Mouse (Mus musculus): ENCODE results near the gene Smad6. TPM values are rescaled to one million over a fixed set of nuclear protein-coding genes. Genes with fewer than 3 reads are reported as not detected.

Gene Smad6
- total and polyA plus RNA-seq, 2 experiments = 4.1 to 12.6 TPM

DNA sequence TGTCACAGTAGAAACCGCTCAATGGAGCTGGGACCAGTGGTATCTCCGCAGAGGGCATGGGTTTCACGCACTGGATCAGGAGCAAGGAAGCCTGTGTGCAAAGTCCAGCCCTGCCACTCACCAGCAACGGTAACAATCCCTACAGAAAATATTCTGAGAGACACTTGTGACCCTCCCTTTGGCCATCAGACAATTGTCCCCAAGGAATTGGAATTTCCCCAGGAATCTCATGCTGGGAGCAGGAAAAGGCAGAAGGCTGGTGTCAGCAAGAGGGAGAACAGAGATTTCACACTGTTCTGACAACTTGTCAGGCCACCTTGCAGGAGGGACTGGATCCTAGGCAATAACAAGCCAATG lies 61.1 kb downstream of the Smad6 start:
- DNase-seq (ENCODE audit: extremely low read depth, low read depth, low spot score) = no peak
- no peak overlapping the region for H3K4me3 ChIP-seq (ENCODE audit: insufficient read depth, low read depth, low read length)
- no peaks in the 10 kb centered on the region for H3K36me3 ChIP-seq (ENCODE audit: control insufficient read depth, insufficient read depth, low read length)
- H3K27me3 ChIP-seq (ENCODE audit: control insufficient read depth, insufficient read depth, low read length) = no peaks in the 10 kb centered on the region
- H3K79me2 ChIP-seq (ENCODE audit: control insufficient read depth, insufficient read depth, low read length) = peaks cover 22% of the 10 kb centered on the region; the same call in 1 of the 2 replicates
- peak overlapping the region; percentile 89 for H3K27ac ChIP-seq (replicated peaks; ENCODE audit: insufficient read depth, low read depth, low read length)
- no peak overlapping the region for H3K9ac ChIP-seq (ENCODE audit: low read depth, low read length)
- WGBS = 53% methylated on average over 4 of the region's 4 CpGs
- TF ChIP-seq CTCF (IDR thresholded peaks at IDR 0.05; ENCODE audit: low read depth, low read length) (no peak), POLR2A (IDR thresholded peaks at IDR 0.05; ENCODE audit: extremely low read depth, insufficient read depth, low read length) (no peak)
- peaks cover 10% of the 10 kb centered on the region for H3K4me1 ChIP-seq (ENCODE audit: control insufficient read depth, insufficient read depth, low read length)

DNA sequence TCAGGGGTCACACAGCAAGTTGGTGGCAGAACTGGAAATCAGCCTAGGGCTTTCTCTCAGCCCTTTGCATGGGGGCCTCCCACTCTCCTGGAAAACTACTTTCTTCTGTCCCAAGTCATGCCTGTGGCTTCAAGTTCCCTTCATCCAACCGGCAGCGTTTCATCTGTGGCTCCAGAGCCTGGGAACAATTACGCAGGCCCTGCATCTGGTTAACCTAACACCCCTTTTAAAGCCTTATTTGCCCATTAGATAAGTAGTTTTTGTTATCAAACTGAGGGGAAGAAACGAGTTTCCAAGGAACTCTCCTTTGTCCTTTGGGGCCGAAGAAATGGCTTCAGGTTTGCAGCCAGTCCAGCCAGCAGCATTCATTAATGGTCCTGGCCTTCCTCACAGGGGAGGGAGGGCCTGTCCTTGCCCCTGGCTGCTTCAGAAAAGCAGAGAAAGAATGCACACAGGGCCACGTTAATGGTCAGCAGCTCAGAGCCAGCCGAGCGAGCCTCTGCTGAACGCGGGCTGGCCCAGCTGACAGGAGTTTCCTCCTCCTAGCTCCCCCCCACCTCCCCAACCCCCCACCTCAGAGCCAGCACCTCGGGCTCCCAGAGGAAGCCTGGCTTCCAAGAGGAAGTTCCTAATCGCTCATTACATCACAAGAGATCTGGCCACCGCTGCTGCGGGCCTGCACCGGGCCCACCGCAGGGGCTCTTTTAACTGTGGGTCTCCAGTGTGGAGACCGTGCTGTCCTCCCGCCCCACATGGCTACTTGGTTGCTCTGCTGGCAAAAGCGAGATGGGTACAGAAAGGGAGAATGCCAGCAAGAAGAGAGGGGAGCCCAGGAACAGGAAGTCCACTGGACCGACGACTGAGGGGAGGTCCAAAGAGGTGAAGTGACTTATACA lies 61.7 kb downstream of the Smad6 start:
- H3K27me3 ChIP-seq (ENCODE audit: control insufficient read depth, insufficient read depth, low read length) = no peaks in the 10 kb centered on the region
- no peaks in the 10 kb centered on the region for H3K36me3 ChIP-seq (ENCODE audit: control insufficient read depth, insufficient read depth, low read length)
- H3K9ac ChIP-seq (ENCODE audit: low read depth, low read length) = 0 out of 2 replicates have a peak overlapping the region, but pooled peaks have one; percentile 32
- H3K27ac ChIP-seq (replicated peaks; ENCODE audit: insufficient read depth, low read depth, low read length) = peak overlapping the region; percentile 89
- TF ChIP-seq CTCF (IDR thresholded peaks at IDR 0.05; ENCODE audit: low read depth, low read length) (no peak), POLR2A (IDR thresholded peaks at IDR 0.05; ENCODE audit: extremely low read depth, insufficient read depth, low read length) (no peak)
- H3K4me3 ChIP-seq (ENCODE audit: insufficient read depth, low read depth, low read length) = no peak overlapping the region
- no peak for DNase-seq (ENCODE audit: extremely low read depth, low read depth, low spot score)
- 63% methylated on average over 21 of the region's 21 CpGs for WGBS
- peaks cover 10% of the 10 kb centered on the region for H3K4me1 ChIP-seq (ENCODE audit: control insufficient read depth, insufficient read depth, low read length)
- peaks cover 17% of the 10 kb centered on the region; the same call in 1 of the 2 replicates for H3K79me2 ChIP-seq (ENCODE audit: control insufficient read depth, insufficient read depth, low read length)

DNA sequence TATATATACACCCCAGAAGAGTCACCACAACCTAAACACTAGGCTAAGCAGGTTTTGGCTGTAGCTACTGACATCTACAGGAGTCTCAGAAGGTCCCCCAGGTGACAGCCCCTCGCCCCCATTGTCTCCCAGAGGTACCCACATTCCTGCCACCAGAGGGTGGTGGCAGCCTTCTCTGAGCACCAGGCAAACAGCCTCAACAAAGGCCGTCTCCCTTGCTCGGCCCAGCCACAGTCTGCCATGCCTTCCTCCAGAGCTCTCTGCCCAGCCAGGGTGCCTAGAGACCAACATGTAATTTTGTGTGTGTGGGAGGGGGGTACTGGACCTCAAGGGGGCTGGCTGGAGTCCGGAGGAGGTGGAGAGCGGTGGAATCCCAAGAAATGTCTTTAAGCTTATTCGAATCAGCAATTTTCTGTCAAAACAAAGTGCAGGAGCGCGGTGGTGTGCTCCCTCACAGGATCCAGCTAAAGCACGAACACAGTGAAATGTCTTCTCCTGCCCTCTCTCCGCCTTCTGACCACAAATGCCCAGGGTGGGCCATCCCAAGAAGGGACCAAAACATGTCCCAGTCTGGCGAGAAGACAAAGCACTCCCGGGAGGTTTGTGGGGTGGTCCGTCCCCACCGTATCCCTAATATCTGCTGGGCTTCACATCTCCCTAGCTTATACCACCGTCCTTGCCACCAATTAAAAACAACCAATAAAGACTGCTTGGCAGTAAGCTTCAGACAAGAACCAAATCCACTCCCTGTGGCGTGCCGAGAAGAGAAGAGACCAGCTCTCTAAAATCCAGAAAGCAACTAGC lies 62.5 kb downstream of the Smad6 start:
- no peak overlapping the region for H3K9ac ChIP-seq (ENCODE audit: low read depth, low read length)
- H3K4me3 ChIP-seq (ENCODE audit: insufficient read depth, low read depth, low read length) = no peak overlapping the region
- peak overlapping the region; percentile 55 for H3K27ac ChIP-seq (replicated peaks; ENCODE audit: insufficient read depth, low read depth, low read length)
- no peak for DNase-seq (ENCODE audit: extremely low read depth, low read depth, low spot score)
- TF ChIP-seq POLR2A (IDR thresholded peaks at IDR 0.05; ENCODE audit: extremely low read depth, insufficient read depth, low read length) = no peak
- peak; percentile 70 for TF ChIP-seq CTCF (IDR thresholded peaks at IDR 0.05; ENCODE audit: low read depth, low read length)
- 70% methylated on average over 17 of the region's 17 CpGs for WGBS
- H3K27me3 ChIP-seq (ENCODE audit: control insufficient read depth, insufficient read depth, low read length) = no peaks in the 10 kb centered on the region
- peaks cover 10% of the 10 kb centered on the region for H3K4me1 ChIP-seq (ENCODE audit: control insufficient read depth, insufficient read depth, low read length)
- H3K36me3 ChIP-seq (ENCODE audit: control insufficient read depth, insufficient read depth, low read length) = no peaks in the 10 kb centered on the region
- peaks cover 14% of the 10 kb centered on the region; the same call in 1 of the 2 replicates for H3K79me2 ChIP-seq (ENCODE audit: control insufficient read depth, insufficient read depth, low read length)

DNA sequence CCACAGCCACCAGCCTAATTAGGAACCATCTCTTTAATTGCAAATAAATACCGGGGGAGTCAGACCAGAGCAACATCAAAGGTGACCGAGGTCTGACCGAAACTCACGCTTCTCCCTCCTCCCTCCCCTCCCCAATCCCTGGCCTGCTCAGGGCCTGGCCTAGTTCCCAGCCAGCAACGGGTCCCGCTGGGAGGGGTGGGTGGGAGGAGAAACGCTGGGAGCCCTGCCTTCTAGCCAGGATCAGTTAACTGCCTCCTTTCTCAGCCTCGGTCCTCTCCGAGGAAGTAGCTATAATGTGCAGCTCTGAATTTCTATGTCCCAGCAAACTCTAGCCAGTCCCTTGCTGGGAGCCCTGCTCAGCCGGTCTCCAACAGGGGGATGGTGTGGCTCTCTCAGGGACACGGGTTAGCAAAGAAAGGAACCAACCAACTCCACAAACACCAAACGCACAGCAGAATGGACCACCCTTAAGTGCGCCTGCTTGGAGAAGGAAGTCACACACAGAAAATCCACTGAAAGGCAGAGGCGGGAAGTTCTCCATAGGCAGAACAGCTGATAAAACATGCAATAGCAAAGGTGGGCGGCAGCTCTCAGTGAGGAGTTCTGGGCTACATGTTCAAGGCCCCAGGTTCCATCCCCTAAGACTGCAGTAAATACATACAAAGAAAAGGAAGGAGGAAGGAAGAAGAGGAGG lies 63.4 kb downstream of the Smad6 start:
- TF ChIP-seq CTCF (IDR thresholded peaks at IDR 0.05; ENCODE audit: low read depth, low read length) (no peak), POLR2A (IDR thresholded peaks at IDR 0.05; ENCODE audit: extremely low read depth, insufficient read depth, low read length) (no peak)
- DNase-seq (ENCODE audit: extremely low read depth, low read depth, low spot score) = peak; percentile 25
- Histone ChIP-seq H3K36me3 (ENCODE audit: control insufficient read depth, insufficient read depth, low read length) (no peaks in the 10 kb centered on the region), H3K27me3 (ENCODE audit: control insufficient read depth, insufficient read depth, low read length) (no peaks in the 10 kb centered on the region), H3K9ac (ENCODE audit: low read depth, low read length) (no peak overlapping the region; the same call in 1 of the 2 replicates), H3K4me1 (ENCODE audit: control insufficient read depth, insufficient read depth, low read length) (peaks cover 7% of the 10 kb centered on the region; the same call in 1 of the 2 replicates), H3K27ac (replicated peaks; ENCODE audit: insufficient read depth, low read depth, low read length) (0 out of 2 replicates have a peak overlapping the region, but pooled peaks have one; percentile 5), H3K79me2 (ENCODE audit: control insufficient read depth, insufficient read depth, low read length) (peaks cover 9% of the 10 kb centered on the region; the same call in 1 of the 2 replicates), H3K4me3 (ENCODE audit: insufficient read depth, low read depth, low read length) (no peak overlapping the region)
- 41% methylated on average over 14 of the region's 15 CpGs for WGBS

DNA sequence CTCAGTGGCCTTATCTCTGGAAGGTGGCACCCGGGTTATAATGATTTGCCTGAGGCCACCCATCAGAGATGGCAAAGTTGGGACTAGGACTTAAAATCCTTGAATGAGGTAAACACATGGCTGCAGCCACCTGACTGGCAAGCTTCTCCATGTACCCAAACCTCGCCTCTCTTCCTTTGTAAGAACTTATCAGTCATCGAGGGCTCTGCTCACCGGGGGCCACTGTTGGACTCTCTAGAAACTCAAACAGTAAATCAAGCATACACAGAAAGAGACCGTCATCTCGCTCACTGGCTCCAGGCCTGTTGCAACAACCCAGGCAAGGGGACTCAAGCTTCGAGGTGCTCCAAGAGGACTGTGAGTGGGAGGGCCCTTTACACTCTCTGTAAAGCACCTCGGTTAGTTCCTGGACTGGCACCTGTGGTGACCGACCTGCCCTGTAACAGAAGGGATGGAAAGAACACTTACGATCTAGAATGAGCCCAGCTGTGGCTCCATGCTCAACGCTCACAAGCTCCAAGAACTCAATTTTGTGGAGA lies 64.1 kb downstream of the Smad6 start:
- DNase-seq (ENCODE audit: extremely low read depth, low read depth, low spot score) = no peak
- Histone ChIP-seq H3K4me3 (ENCODE audit: insufficient read depth, low read depth, low read length) (no peak overlapping the region), H3K79me2 (ENCODE audit: control insufficient read depth, insufficient read depth, low read length) (peaks cover 6% of the 10 kb centered on the region; the same call in 1 of the 2 replicates), H3K9ac (ENCODE audit: low read depth, low read length) (no peak overlapping the region), H3K36me3 (ENCODE audit: control insufficient read depth, insufficient read depth, low read length) (no peaks in the 10 kb centered on the region), H3K27me3 (ENCODE audit: control insufficient read depth, insufficient read depth, low read length) (no peaks in the 10 kb centered on the region), H3K4me1 (ENCODE audit: control insufficient read depth, insufficient read depth, low read length) (peaks cover 4% of the 10 kb centered on the region; the same call in 1 of the 2 replicates), H3K27ac (replicated peaks; ENCODE audit: insufficient read depth, low read depth, low read length) (no peak overlapping the region)
- 66% methylated on average over 11 of the region's 11 CpGs for WGBS
- TF ChIP-seq CTCF (IDR thresholded peaks at IDR 0.05; ENCODE audit: low read depth, low read length) (no peak), POLR2A (IDR thresholded peaks at IDR 0.05; ENCODE audit: extremely low read depth, insufficient read depth, low read length) (no peak)
